Mouse (Mus musculus) mesoderm, embryonic 11.5 days (tissue): Measurements from ENCODE around the gene Rasgef1b.
A peak's percentile ranks its signal among the peaks of the same experiment; 100 is the strongest.
"Not testable (repeated sequence)": the region's sequence is repeated elsewhere in the genome, so short reads cannot be mapped to it uniquely, and the experiment has no call there.

Experiments
- DNase-seq: peaks from one replicate; pipeline ENCODE4 v3.0.0-alpha.2; 2012; ENCODE audit warnings: low read depth, low spot score

The Rasgef1b gene

GRCm38 (mm10) chr5:99218385-99218784, 510.5 kb downstream of the Rasgef1b start:
- DNase-seq, result no peak

- DNase-seq, result not testable (repeated sequence)
Measured at GRCm38 (mm10) chr5:99216588-99217152, 512.2 kb downstream of the Rasgef1b start.

- no peak for DNase-seq
Measured at GRCm38 (mm10) chr5:99215207-99216157, 513.4 kb downstream of the Rasgef1b start.

GRCm38 (mm10) chr5:99214400-99214799, 514.5 kb downstream of the Rasgef1b start:
- DNase-seq, result no peak

- DNase-seq, result no peak
Measured at GRCm38 (mm10) chr5:99213211-99213610, 515.7 kb downstream of the Rasgef1b start.

GRCm38 (mm10) chr5:99203475-99203874, 525.4 kb downstream of the Rasgef1b start:
- DNase-seq, result no peak

- DNase-seq, result peak; percentile 54
Measured at GRCm38 (mm10) chr5:99202074-99202837, 526.6 kb downstream of the Rasgef1b start.

GRCm38 (mm10) chr5:99195436-99195835, 533.4 kb downstream of the Rasgef1b start:
- no peak for DNase-seq

- peak; percentile 38 for DNase-seq
Measured at GRCm38 (mm10) chr5:99190941-99191800, 537.7 kb downstream of the Rasgef1b start.

- peak; percentile 19 for DNase-seq
Measured at GRCm38 (mm10) chr5:99183637-99184036, 545.2 kb downstream of the Rasgef1b start.

GRCm38 (mm10) chr5:99174608-99175385, 554.1 kb downstream of the Rasgef1b start:
- peak; percentile 43 for DNase-seq

GRCm38 (mm10) chr5:99169836-99170235, 559.0 kb downstream of the Rasgef1b start:
- DNase-seq, result no peak

GRCm38 (mm10) chr5:99167767-99168166, 561.1 kb downstream of the Rasgef1b start:
- no peak for DNase-seq
